Mouse (Mus musculus) liver, adult 2 months (tissue): ENCODE measurements at regions not wholly inside any gene's neighbourhood (a gene's known extent, or its start where the extent isn't known, plus 50 kb on each side); places are given as distances from the start of the nearest gene placed in this dataset.

Experiments used
- CTCF ChIP-seq: fragments of 200-500 bp; IDR thresholded peaks from 2 replicates; pipeline ENCODE4 v1.5.1; 2011; ENCODE audit warnings: low read depth, low read length, control low read depth
- POLR2A ChIP-seq: fragments of 200-500 bp; IDR thresholded peaks from 2 replicates; pipeline ENCODE4 v1.6.1; 2011; ENCODE audit warnings: low read length, control low read depth; ENCODE audit not compliant: insufficient read depth; ENCODE audit errors: extremely low read depth

DNA sequence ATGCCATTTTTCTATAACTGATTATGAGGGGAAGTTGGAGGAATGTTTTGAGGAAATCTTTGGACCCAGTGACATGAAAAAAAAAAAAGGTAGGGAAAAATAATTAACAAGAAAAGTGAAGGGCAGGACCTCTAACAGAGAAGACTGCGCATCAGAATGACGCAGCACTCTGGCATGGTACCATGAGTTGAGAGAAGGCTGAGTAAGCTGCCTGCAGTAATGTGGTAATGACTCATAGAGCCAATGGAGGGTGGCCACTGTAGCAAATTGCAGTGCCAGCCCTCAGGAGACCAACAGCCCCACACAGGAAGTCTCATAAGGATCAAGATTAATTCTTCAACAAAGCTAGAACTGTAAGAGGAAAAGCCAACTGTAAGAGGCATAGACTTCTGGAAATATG is 134.3 kb upstream of the Rag2 start:
- TF ChIP-seq POLR2A (no peak), CTCF (no peak)
